ENCODE assay signal across 8 mouse cellular contexts in genomic region chr16:30063984-30064453, GRCm38 (mm10). TPM values are rescaled to one million over a fixed set of nuclear protein-coding genes. Genes with fewer than 3 reads are reported as not detected.
DNase-seq lines count a peak whose midpoint lies in the region; ATAC-seq lines count a peak whose summit lies in the region.

Gene Hes1, plus strand, starts transcription at chr16:30064384.

- ATAC-seq in embryonic facial prominence, embryonic 11.5 days (replicated peaks; ENCODE audit: insufficient number of reproducible peaks, low FRiP score, low TSS enrichment, low read depth), result peak; percentile 74
- peak; percentile 66 for ATAC-seq in limb, embryonic 12.5 days (ENCODE audit: insufficient number of reproducible peaks, insufficient read depth, low FRiP score, low TSS enrichment, low read depth)
- peak; percentile 85 for ATAC-seq in midbrain, embryonic 15.5 days (replicated peaks)

- H3K4me1 ChIP-seq in embryonic facial prominence, embryonic 11.5 days (ENCODE audit: control insufficient read depth, insufficient read depth, low read length), result peaks cover 13% of the 10 kb centered on the region
- H3K4me1 ChIP-seq in limb, embryonic 12.5 days (replicated peaks), result peaks cover 50% of the 10 kb centered on the region
- H3K4me1 ChIP-seq in midbrain, embryonic 15.5 days, result peaks cover 51% of the 10 kb centered on the region

- WGBS in embryonic facial prominence, embryonic 11.5 days, result under 1% methylated on average over 36 of the region's 57 CpGs
- WGBS in limb, embryonic 12.5 days, result under 1% methylated on average over 57 of the region's 57 CpGs
- under 1% methylated on average over 55 of the region's 57 CpGs for WGBS in midbrain, embryonic 15.5 days

- no peaks in the 10 kb centered on the region for H3K27me3 ChIP-seq in embryonic facial prominence, embryonic 11.5 days (ENCODE audit: control insufficient read depth, insufficient read depth, low read length)
- H3K27me3 ChIP-seq in limb, embryonic 12.5 days, result peaks cover 10% of the 10 kb centered on the region; the same call in 1 of the 2 replicates
- H3K27me3 ChIP-seq in midbrain, embryonic 15.5 days (replicated peaks), result peaks cover 44% of the 10 kb centered on the region

- no peaks in the 10 kb centered on the region for H3K9me3 ChIP-seq in embryonic facial prominence, embryonic 11.5 days (replicated peaks; ENCODE audit: control insufficient read depth, low read length)
- no peaks in the 10 kb centered on the region for H3K9me3 ChIP-seq in limb, embryonic 12.5 days
- no peaks in the 10 kb centered on the region for H3K9me3 ChIP-seq in midbrain, embryonic 15.5 days

- peak within 1 kb of the TSS; percentile 96 for H3K27ac ChIP-seq in embryonic facial prominence, embryonic 11.5 days (replicated peaks; ENCODE audit: low read depth, low read length)
- peak within 1 kb of the TSS; percentile 97 for H3K27ac ChIP-seq in limb, embryonic 12.5 days
- peak within 1 kb of the TSS; percentile 79 for H3K27ac ChIP-seq in midbrain, embryonic 15.5 days

- H3K4me3 ChIP-seq in embryonic facial prominence, embryonic 11.5 days (ENCODE audit: low read depth, low read length), result peak within 1 kb of the TSS; percentile 43
- peak within 1 kb of the TSS; percentile 78 for H3K4me3 ChIP-seq in limb, embryonic 12.5 days (replicated peaks)
- H3K4me3 ChIP-seq in midbrain, embryonic 15.5 days, result peak within 1 kb of the TSS; percentile 63

- H3K4me2 ChIP-seq in embryonic facial prominence, embryonic 11.5 days (ENCODE audit: low read depth, low read length), result peak within 1 kb of the TSS; percentile 97
- peak within 1 kb of the TSS; percentile 87 for H3K4me2 ChIP-seq in limb, embryonic 12.5 days
- H3K4me2 ChIP-seq in midbrain, embryonic 15.5 days, result peak within 1 kb of the TSS; percentile 99

- DNase-seq in ovary, adult 18-20 months (ENCODE audit: low spot score), result peak; percentile 92
- no peak for DNase-seq in ovary, postnatal 10 days (ENCODE audit: low spot score)
- DNase-seq in embryonic facial prominence, embryonic 11.5 days (ENCODE audit: low spot score), result peak; percentile 95
- DNase-seq in heart, adult 18-20 months, result peak; percentile 93 to 96
- peak; percentile 94 for DNase-seq in kidney, adult 18-20 months
- DNase-seq in spleen, postnatal 14 days (ENCODE audit: low spot score in 2 of 2), result peak; percentile 58 to 70

- H3K36me3 ChIP-seq in embryonic facial prominence, embryonic 11.5 days (replicated peaks; ENCODE audit: control insufficient read depth, insufficient read depth, low read depth, low read length), result no peaks in the 10 kb centered on the region
- peaks cover 3% of the 10 kb centered on the region; the same call in 1 of the 2 replicates for H3K36me3 ChIP-seq in limb, embryonic 12.5 days
- no peaks in the 10 kb centered on the region for H3K36me3 ChIP-seq in midbrain, embryonic 15.5 days (replicated peaks)

- peak within 1 kb of the TSS; percentile 93 for H3K9ac ChIP-seq in embryonic facial prominence, embryonic 11.5 days (replicated peaks; ENCODE audit: low read length)
- peak within 1 kb of the TSS; percentile 90 for H3K9ac ChIP-seq in limb, embryonic 12.5 days (replicated peaks)
- peak within 1 kb of the TSS; percentile 49 for H3K9ac ChIP-seq in midbrain, embryonic 15.5 days

RNA-seq across cellular contexts. Expression of gene Hes1, which starts in this region (rescaled TPM):
- 65.0 and 68.1 TPM in 2 replicates for polyA plus RNA-seq in embryonic facial prominence, embryonic 11.5 days (2014; fragmentation: Nextera tagmentation; extraction: Ambion mirVana)
- 10 to 100 TPM; 14.8 to 18.7 TPM for total RNA-seq in heart, adult 18-20 months (2021)
- 74.9 and 76.9 TPM in 2 replicates for polyA plus RNA-seq in limb, embryonic 12.5 days (2016; fragmentation: Nextera tagmentation; extraction: Ambion mirVana)
- 11.1 and 12.4 TPM in 2 replicates for polyA plus RNA-seq in midbrain, embryonic 15.5 days (2015; fragmentation: Nextera tagmentation; extraction: Ambion mirVana)
